Mouse (Mus musculus): ENCODE measurements at regions not wholly inside any gene's neighbourhood (a gene's known extent, or its start where the extent isn't known, plus 50 kb on each side); places are given as distances from the start of the nearest gene placed in this dataset.

DNA sequence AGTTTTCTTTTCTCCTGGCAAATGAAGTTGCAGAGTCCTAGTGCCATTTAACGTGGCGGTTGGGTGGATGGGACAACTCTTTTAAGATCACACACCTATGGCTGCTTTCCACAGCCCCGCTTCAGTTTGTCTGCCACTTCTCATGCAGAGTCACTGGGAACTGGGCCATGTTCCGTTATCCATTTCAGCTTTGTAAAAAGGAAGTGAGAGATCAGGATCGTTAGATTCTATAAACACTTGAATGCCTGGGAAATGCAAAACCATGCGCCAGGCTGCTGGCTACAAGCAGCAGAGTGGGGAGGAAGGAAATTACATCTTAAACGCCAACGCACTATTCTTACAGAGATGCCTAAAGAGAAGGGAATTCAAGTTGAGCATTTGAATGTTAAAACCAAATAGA, 251.1 kb upstream of the Slc7a11 start:
- no peak for TF ChIP-seq MAFK (IDR thresholded peaks at IDR 0.05; ENCODE audit: insufficient read depth, low read depth, low read length)
- no peak for TF ChIP-seq CHD2 (IDR thresholded peaks at IDR 0.05; ENCODE audit: low read depth, low read length)
- TF ChIP-seq ZNF384 (IDR thresholded peaks at IDR 0.05; ENCODE audit: low read depth, low read length): no peak

Data from ES-E14 (cell line).